Mouse (Mus musculus): ENCODE data around the gene Ap1b1. TPM values are rescaled to one million over a fixed set of nuclear protein-coding genes. Genes with fewer than 3 reads are reported as not detected.

Ap1b1 gene
- polyA plus RNA-seq, 1 experiment, result 76.0 TPM

DNA sequence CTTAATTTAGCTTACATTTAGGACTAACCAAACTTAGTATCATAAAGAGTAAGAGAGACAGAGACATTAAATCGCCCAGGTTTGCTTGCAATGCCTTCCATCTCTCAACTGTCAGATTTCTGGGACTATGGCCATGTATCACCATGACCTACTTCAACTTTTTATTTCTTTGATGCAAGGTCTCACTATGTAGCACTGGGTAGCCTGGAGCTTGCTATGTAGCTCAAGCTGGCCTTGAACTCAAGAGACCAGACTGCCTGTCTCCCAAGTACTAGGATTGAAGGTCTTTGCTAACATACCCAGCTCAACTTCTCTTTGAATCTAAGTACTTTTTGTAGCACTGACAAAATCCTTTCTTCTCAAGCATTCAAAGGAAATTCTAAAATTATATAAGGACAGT is 102.5 kb downstream of the Ap1b1 start:
- DNase-seq, result no peak
- 95% methylated on average over 1 of the region's 1 CpGs for WGBS
- no peak for TF ChIP-seq CTCF (IDR thresholded peaks at IDR 0.05; ENCODE audit: insufficient read depth, low read length)
- TF ChIP-seq POLR2A (IDR thresholded peaks at IDR 0.05; ENCODE audit: borderline replicate concordance, extremely low read depth, low read depth, low read length), result no peak
- H3K4me3 ChIP-seq (replicated peaks; ENCODE audit: extremely low read depth, low read depth, low read length), result no peak overlapping the region
- peaks cover 4% of the 10 kb centered on the region for H3K4me1 ChIP-seq (ENCODE audit: control insufficient read depth, insufficient read depth, low read length)

DNA sequence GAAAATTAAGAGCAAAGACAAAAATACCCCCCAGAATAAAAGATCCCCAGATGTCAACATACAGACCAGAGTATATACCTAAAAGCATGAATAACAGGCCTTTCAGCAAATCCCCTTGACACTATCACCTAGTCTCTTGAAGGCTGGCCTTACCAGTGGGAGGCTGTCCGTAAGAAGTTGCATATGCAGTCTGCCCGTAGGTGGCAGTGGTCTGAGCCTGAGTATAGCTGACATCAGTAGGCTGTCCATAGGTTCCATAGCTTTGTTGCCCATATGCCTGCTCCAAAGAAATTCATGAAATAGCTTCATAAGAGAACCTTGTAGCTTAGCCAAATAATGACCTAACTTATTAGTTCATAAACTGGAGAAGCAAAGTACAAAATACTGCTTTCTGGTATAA is 105.1 kb downstream of the Ap1b1 start:
- peaks cover 9% of the 10 kb centered on the region for H3K4me1 ChIP-seq (ENCODE audit: control insufficient read depth, insufficient read depth, low read length)
- no peak for DNase-seq
- TF ChIP-seq POLR2A (IDR thresholded peaks at IDR 0.05; ENCODE audit: borderline replicate concordance, extremely low read depth, low read depth, low read length) (no peak), CTCF (IDR thresholded peaks at IDR 0.05; ENCODE audit: insufficient read depth, low read length) (peak; percentile 23; the same call in 1 of the 2 replicates)
- 40% methylated on average over 2 of the region's 2 CpGs for WGBS
- H3K4me3 ChIP-seq (replicated peaks; ENCODE audit: extremely low read depth, low read depth, low read length), result no peak overlapping the region

Other genes starting within 250 kb of the Ap1b1 start
- 0.25 TPM in 1 of 2 replicates, not detected in the other for gene Cabp7, start 240.0 kb upstream of the Ap1b1 start, polyA plus RNA-seq (2012; rRNA removed)
- 42.5 and 50.9 TPM in 2 replicates for gene Nf2, start 137.3 kb upstream of the Ap1b1 start, polyA plus RNA-seq (2012; rRNA removed)
- 7.1 and 16.2 TPM in 2 replicates for gene Nipsnap1, start 112.9 kb upstream of the Ap1b1 start, polyA plus RNA-seq (2012; rRNA removed)
- 12.1 and 16.4 TPM in 2 replicates for gene Thoc5, start 91.5 kb upstream of the Ap1b1 start, polyA plus RNA-seq (2012; rRNA removed)
- gene Nefh, start 38.8 kb upstream of the Ap1b1 start, polyA plus RNA-seq (2012; rRNA removed), result 0.07 and 0.12 TPM in 2 replicates
- gene Rasl10a, start 71.3 kb downstream of the Ap1b1 start, polyA plus RNA-seq (2012; rRNA removed), result 6.2 and 6.9 TPM in 2 replicates
- gene Gas2l1, start 78.5 kb downstream of the Ap1b1 start, polyA plus RNA-seq (2012; rRNA removed), result 99.7 and 124 TPM in 2 replicates
- gene Rhbdd3, start 112.1 kb downstream of the Ap1b1 start, polyA plus RNA-seq (2012; rRNA removed), result 16.3 and 18.8 TPM in 2 replicates
- gene Ewsr1, start 112.4 kb downstream of the Ap1b1 start, polyA plus RNA-seq (2012; rRNA removed), result 255 and 420 TPM in 2 replicates
- gene Emid1, start 165.4 kb downstream of the Ap1b1 start, polyA plus RNA-seq (2012; rRNA removed), result 31.4 and 40.2 TPM in 2 replicates

Measured in lung, adult 2 months (tissue).